8 mouse cellular contexts compared by ENCODE assay signal in genomic region chr4:136081729-136082128, GRCm38 (mm10). TPM values are rescaled to one million over a fixed set of nuclear protein-coding genes. Genes with fewer than 3 reads are reported as not detected.
DNase-seq lines count a peak whose midpoint lies in the region; ATAC-seq lines count a peak whose summit lies in the region.

No protein-coding gene starts in this region.

- H3K4me1 ChIP-seq in forebrain, embryonic 15.5 days = peaks cover 7% of the 10 kb centered on the region
- H3K4me1 ChIP-seq in limb, embryonic 10.5 days = peaks cover 23% of the 10 kb centered on the region

- ATAC-seq in CD4-positive, CD25-positive, alpha-beta regulatory T cell, adult 4 months = peak; percentile 91
- ATAC-seq in forebrain, embryonic 15.5 days (replicated peaks) = no peak

- peak overlapping the region; percentile 27 for H3K4me3 ChIP-seq in forebrain, embryonic 15.5 days
- peak overlapping the region; percentile 40 for H3K4me3 ChIP-seq in limb, embryonic 10.5 days

- DNase-seq in adrenal gland, postnatal 10 days = peak; percentile 46
- no peak for DNase-seq in adrenal gland, postnatal 4 days (ENCODE audit: low spot score in 2 of 2)
- no peak for DNase-seq in limb, embryonic 10.5 days (ENCODE audit: low spot score)
- DNase-seq in naive thymus-derived CD4-positive, alpha-beta T cell, adult 2 months (ENCODE audit: low read depth) = peak; percentile 81
- peak; percentile 82 for DNase-seq in thymus, postnatal 10 days (ENCODE audit: low spot score in 2 of 2)
- DNase-seq in cerebellum, postnatal 10 days = no peak

- H3K36me3 ChIP-seq in forebrain, embryonic 15.5 days = no peaks in the 10 kb centered on the region
- no peaks in the 10 kb centered on the region for H3K36me3 ChIP-seq in limb, embryonic 10.5 days

- H3K4me2 ChIP-seq in forebrain, embryonic 15.5 days (replicated peaks) = peak overlapping the region; percentile 43

- H3K27me3 ChIP-seq in forebrain, embryonic 15.5 days = peaks cover 18% of the 10 kb centered on the region
- peaks cover 43% of the 10 kb centered on the region for H3K27me3 ChIP-seq in limb, embryonic 10.5 days (ENCODE audit: low read depth, poor library complexity, severe bottlenecking)

- no peak overlapping the region for H3K27ac ChIP-seq in forebrain, embryonic 15.5 days (replicated peaks)
- H3K27ac ChIP-seq in limb, embryonic 10.5 days = no peak overlapping the region

- no peaks in the 10 kb centered on the region for H3K9me3 ChIP-seq in forebrain, embryonic 15.5 days
- H3K9me3 ChIP-seq in limb, embryonic 10.5 days (replicated peaks) = no peaks in the 10 kb centered on the region

- 7% methylated on average over 28 of the region's 28 CpGs for WGBS in forebrain, embryonic 15.5 days
- 4% methylated on average over 28 of the region's 28 CpGs for WGBS in limb, embryonic 10.5 days

- H3K9ac ChIP-seq in forebrain, embryonic 15.5 days (replicated peaks) = 0 out of 2 replicates have a peak overlapping the region, but pooled peaks have one; percentile 9

RNA-seq across cellular contexts. Expression of gene Rpl11, which starts 28.5 kb away (rescaled TPM):
- 100 to 1,000 TPM; 633 to 663 TPM for total RNA-seq in adrenal gland, postnatal 10 days (2021)
- 100 to 1,000 TPM; 700 to 707 TPM for total RNA-seq in adrenal gland, postnatal 4 days (2021)
- polyA plus RNA-seq in CD4-positive, CD25-positive, alpha-beta regulatory T cell, adult 4 months (2017; shearing (Covaris generic)) = 1,000 to 10,000 TPM in 1 of 2 experiments, 100 to 1,000 TPM in 1; 954 to 1,576 TPM
- polyA plus RNA-seq in forebrain, embryonic 15.5 days (2015; fragmentation: Nextera tagmentation; extraction: Ambion mirVana) = 302 and 341 TPM in 2 replicates
- polyA plus RNA-seq in limb, embryonic 10.5 days (2016; fragmentation: Nextera tagmentation; extraction: Ambion mirVana) = 510 and 589 TPM in 2 replicates

Comparison
In these comparisons a context has a peak if more than half of its experiments do, and no peak if none do; other contexts are left out.
1. DNase-seq: peak in adrenal gland, postnatal 10 days (single experiment), naive thymus-derived CD4-positive, alpha-beta T cell, adult 2 months (single experiment) and thymus, postnatal 10 days (2 of 2); none in adrenal gland, postnatal 4 days (0 of 2), limb, embryonic 10.5 days (single experiment) and cerebellum, postnatal 10 days (0 of 2).